Comparison of ENCODE assay signal across 17 mouse cellular contexts in the genomic region with DNA sequence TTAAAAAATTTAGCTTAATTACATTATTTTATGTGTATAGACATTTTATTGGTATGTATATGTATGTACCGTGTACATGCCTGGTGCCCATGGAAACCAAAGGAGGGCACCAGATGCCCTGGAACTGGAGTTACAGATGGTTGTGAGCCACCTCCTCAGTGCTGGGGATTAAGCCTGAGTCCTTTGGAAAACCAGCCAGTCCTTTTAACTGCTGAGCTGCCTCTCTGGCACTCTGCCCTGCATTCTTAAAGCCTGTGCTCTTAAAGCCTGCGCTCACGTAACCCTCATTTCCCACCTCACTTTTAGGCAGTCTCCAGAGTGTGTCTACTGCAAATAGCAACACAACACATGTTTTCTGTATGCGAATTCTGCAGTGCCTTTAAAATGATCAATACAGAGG. TPM values are rescaled to one million over a fixed set of nuclear protein-coding genes. Genes with fewer than 3 reads are reported as not detected.
DNase-seq lines count a peak whose midpoint lies in the region; ATAC-seq and TF ChIP-seq lines count a peak whose summit lies in the region.
"Had no signal": no experiment of that assay in that cellular context is flagged by ENCODE, and none has a peak within 500 bp of the region (broad histone marks: within the 10 kb centered on the region; RNA-seq: fewer than 3 reads in every experiment).

No protein-coding gene starts in this region.

- H3K4me3 ChIP-seq in forebrain, embryonic 14.5 days (ENCODE audit: low read depth, low read length): no peak overlapping the region
- no peak overlapping the region for H3K4me3 ChIP-seq in forebrain, embryonic 12.5 days (replicated peaks)
- H3K4me3 ChIP-seq in spleen, adult 2 months (ENCODE audit: extremely low read depth, insufficient read depth, insufficient read length): no peak overlapping the region
- H3K4me3 ChIP-seq: erythroblast, embryonic 14.5 days; hindbrain, embryonic 15.5 days; midbrain, embryonic 15.5 days; neural tube, embryonic 12.5 days had no signal

- H3K36me3 ChIP-seq in forebrain, embryonic 14.5 days (ENCODE audit: control insufficient read depth, insufficient read depth, low read length): no peaks in the 10 kb centered on the region
- H3K36me3 ChIP-seq in forebrain, embryonic 12.5 days (replicated peaks): no peaks in the 10 kb centered on the region
- peaks cover 5% of the 10 kb centered on the region; the same call in 1 of the 2 replicates for H3K36me3 ChIP-seq in spleen, adult 2 months (ENCODE audit: control insufficient read depth, insufficient read depth, low read length)
- H3K36me3 ChIP-seq: hindbrain, embryonic 15.5 days; midbrain, embryonic 15.5 days; neural tube, embryonic 12.5 days had no signal

- WGBS in forebrain, embryonic 14.5 days: 58% methylated on average over 4 of the region's 4 CpGs
- WGBS in forebrain, embryonic 12.5 days: 82% methylated on average over 4 of the region's 4 CpGs
- 55% methylated on average over 4 of the region's 4 CpGs for WGBS in spleen, adult 2 months

- ATAC-seq in forebrain, embryonic 14.5 days: peak; percentile 54
- ATAC-seq in forebrain, embryonic 12.5 days (ENCODE audit: low FRiP score): no peak
- ATAC-seq: midbrain, embryonic 15.5 days had no signal

- H3K9me3 ChIP-seq in forebrain, embryonic 14.5 days (replicated peaks; ENCODE audit: control insufficient read depth, low read length): no peaks in the 10 kb centered on the region
- no peaks in the 10 kb centered on the region for H3K9me3 ChIP-seq in forebrain, embryonic 12.5 days
- H3K9me3 ChIP-seq: hindbrain, embryonic 15.5 days; midbrain, embryonic 15.5 days; neural tube, embryonic 12.5 days had no signal

- H3K4me1 ChIP-seq in forebrain, embryonic 14.5 days (ENCODE audit: control insufficient read depth, insufficient read depth, low read length): no peaks in the 10 kb centered on the region; the same call in 1 of the 2 replicates
- H3K4me1 ChIP-seq in forebrain, embryonic 12.5 days: no peaks in the 10 kb centered on the region
- peaks cover 12% of the 10 kb centered on the region; the same call in 1 of the 2 replicates for H3K4me1 ChIP-seq in spleen, adult 2 months (ENCODE audit: control insufficient read depth, insufficient read depth, insufficient read length)
- H3K4me1 ChIP-seq: hindbrain, embryonic 15.5 days; midbrain, embryonic 15.5 days; neural tube, embryonic 12.5 days had no signal

- intact Hi-C loops in gastrocnemius, postnatal 14 days (cut with DNase I; ENCODE audit: low total_unique reads): no loop called here

- no peak overlapping the region for H3K9ac ChIP-seq in forebrain, embryonic 14.5 days (ENCODE audit: low read length)
- H3K9ac ChIP-seq in forebrain, embryonic 12.5 days: no peak overlapping the region
- H3K9ac ChIP-seq: hindbrain, embryonic 15.5 days; liver, embryonic 14.5 days; midbrain, embryonic 15.5 days; neural tube, embryonic 12.5 days had no signal

- no peak for TF ChIP-seq CTCF in spleen, adult 2 months (IDR thresholded peaks at IDR 0.05; ENCODE audit: extremely low read depth, insufficient read depth, insufficient read length, insufficient replicate concordance)

- no peaks in the 10 kb centered on the region for H3K27me3 ChIP-seq in forebrain, embryonic 14.5 days (replicated peaks; ENCODE audit: control insufficient read depth, insufficient read depth, low read length)
- H3K27me3 ChIP-seq in forebrain, embryonic 12.5 days: no peaks in the 10 kb centered on the region
- H3K27me3 ChIP-seq in spleen, adult 2 months (ENCODE audit: control insufficient read depth, insufficient read depth, low read length): no peaks in the 10 kb centered on the region
- H3K27me3 ChIP-seq: hindbrain, embryonic 15.5 days; midbrain, embryonic 15.5 days; neural tube, embryonic 12.5 days had no signal

- DNase-seq in forebrain, embryonic 14.5 days (ENCODE audit: low spot score): peak; percentile 52
- peak; percentile 53 for DNase-seq in layer of hippocampus, adult 9-11 months
- no peak for DNase-seq in layer of hippocampus, postnatal 10 days (ENCODE audit: low spot score in 2 of 2)
- no peak for DNase-seq in spleen, adult 2 months (ENCODE audit: low read depth in 1 of 2, low spot score in 2 of 2)
- no peak for DNase-seq in spleen, adult 18-20 months
- no peak for DNase-seq in embryo, embryonic 11 days
- DNase-seq in gastrocnemius, postnatal 14 days: no peak
- DNase-seq: adrenal gland, postnatal 25 days; cerebellum, adult 18-20 months; lung, postnatal 4 days had no signal

- TF ChIP-seq POLR2A in spleen, adult 2 months (IDR thresholded peaks at IDR 0.05; ENCODE audit: low read depth, low read length): no peak

- no peak overlapping the region for H3K4me2 ChIP-seq in forebrain, embryonic 14.5 days (ENCODE audit: low read length)
- H3K4me2 ChIP-seq in forebrain, embryonic 12.5 days: no peak overlapping the region
- H3K4me2 ChIP-seq: hindbrain, embryonic 15.5 days; midbrain, embryonic 15.5 days; neural tube, embryonic 12.5 days had no signal

- no peak overlapping the region for H3K27ac ChIP-seq in forebrain, embryonic 14.5 days (ENCODE audit: low read depth, low read length)
- H3K27ac ChIP-seq in forebrain, embryonic 12.5 days: no peak overlapping the region
- H3K27ac ChIP-seq in spleen, adult 2 months (ENCODE audit: insufficient read depth, low read length): peak overlapping the region; percentile 17
- H3K27ac ChIP-seq: hindbrain, embryonic 15.5 days; liver, embryonic 14.5 days; midbrain, embryonic 15.5 days; neural tube, embryonic 12.5 days had no signal

RNA-seq across cellular contexts. Expression of a gene that starts 21.9 kb away (rescaled TPM):
- polyA plus RNA-seq in forebrain, embryonic 14.5 days (2014; fragmentation: Nextera tagmentation; extraction: Ambion mirVana): not detected in 2 replicates
- polyA plus RNA-seq in forebrain, embryonic 12.5 days (2016; fragmentation: Nextera tagmentation; extraction: Ambion mirVana): not detected in 2 replicates
- total RNA-seq in layer of hippocampus, postnatal 10 days (2021): not detected
- polyA plus RNA-seq in spleen, adult 2 months (2012; rRNA removed): 9.6 and 12.3 TPM in 2 replicates
- not detected for total RNA-seq in gastrocnemius, postnatal 14 days (2021)
- total RNA-seq: ES-E14 had no signal
- polyA plus RNA-seq: erythroblast, embryonic 14.5 days; hindbrain, embryonic 15.5 days; midbrain, embryonic 15.5 days; neural tube, embryonic 12.5 days had no signal

RNA-seq across cellular contexts. Expression of a gene that starts 23.7 kb away (rescaled TPM):
- polyA plus RNA-seq in forebrain, embryonic 14.5 days (2014; fragmentation: Nextera tagmentation; extraction: Ambion mirVana): 0.10 TPM in 1 of 2 replicates, not detected in the other
- not detected in 2 replicates for polyA plus RNA-seq in forebrain, embryonic 12.5 days (2016; fragmentation: Nextera tagmentation; extraction: Ambion mirVana)
- under 1 TPM in 1 of 2 experiments, not detected in 1; 0.30 TPM for total RNA-seq in layer of hippocampus, postnatal 10 days (2021)
- 23.8 and 27.7 TPM in 2 replicates for polyA plus RNA-seq in spleen, adult 2 months (2012; rRNA removed)
- total RNA-seq in gastrocnemius, postnatal 14 days (2021): under 1 TPM; 0.11 to 0.21 TPM
- polyA plus RNA-seq: neural tube, embryonic 12.5 days had no signal

RNA-seq across cellular contexts. Expression of a gene that starts 50.9 kb away (rescaled TPM):
- polyA plus RNA-seq in forebrain, embryonic 14.5 days (2014; fragmentation: Nextera tagmentation; extraction: Ambion mirVana): 0.90 and 1.1 TPM in 2 replicates
- 0.62 and 0.79 TPM in 2 replicates for polyA plus RNA-seq in forebrain, embryonic 12.5 days (2016; fragmentation: Nextera tagmentation; extraction: Ambion mirVana)
- under 1 TPM; 0.30 to 0.38 TPM for total RNA-seq in layer of hippocampus, postnatal 10 days (2021)
- 46.1 and 50.3 TPM in 2 replicates for polyA plus RNA-seq in spleen, adult 2 months (2012; rRNA removed)
- 1 to 10 TPM in 1 of 2 experiments, under 1 TPM in 1; 0.75 to 1.1 TPM for total RNA-seq in gastrocnemius, postnatal 14 days (2021)
- polyA plus RNA-seq: erythroblast, embryonic 14.5 days had no signal

Comparison
In these comparisons a context has a peak if more than half of its experiments do, and no peak if none do; other contexts are left out.
1. DNase-seq: peak in forebrain, embryonic 14.5 days (single experiment) and layer of hippocampus, adult 9-11 months (single experiment); none in layer of hippocampus, postnatal 10 days (0 of 2), spleen, adult 2 months (0 of 2), spleen, adult 18-20 months (0 of 2), embryo, embryonic 11 days (single experiment) and gastrocnemius, postnatal 14 days (single experiment).
2. RNA of a gene that starts 21.9 kb away (polyA plus RNA-seq): 9.6 to 12.3 TPM in spleen, adult 2 months; not detected in forebrain, embryonic 14.5 days and not detected in forebrain, embryonic 12.5 days; every median in the first group is over 10 times any median in the second.
3. RNA of a gene that starts 23.7 kb away (polyA plus RNA-seq): 23.8 to 27.7 TPM in spleen, adult 2 months; not detected in forebrain, embryonic 12.5 days and 0.10 TPM in forebrain, embryonic 14.5 days; every median in the first group is over 10 times any median in the second.
4. RNA of a gene that starts 50.9 kb away (polyA plus RNA-seq): 46.1 to 50.3 TPM in spleen, adult 2 months; 0.90 to 1.1 TPM in forebrain, embryonic 14.5 days and 0.62 to 0.79 TPM in forebrain, embryonic 12.5 days; every median in the first group is over 10 times any median in the second.